Mouse (Mus musculus) stomach, postnatal 0 days (tissue): ENCODE data around the gene Ptpn1. TPM values are rescaled to one million over a fixed set of nuclear protein-coding genes. Genes with fewer than 3 reads are reported as not detected.

Experiments used
- ATAC-seq: fragments of 200-750 bp; cut with Nextera tagmentation; 2 replicates; pipeline ENCODE4 v1.8.0; 2017; ENCODE audit not compliant: low FRiP score, low TSS enrichment
- DNase-seq: peaks from one replicate; pipeline ENCODE4 v3.0.0-alpha.2; 2016; ENCODE audit warnings: low spot score
- H3K27ac ChIP-seq: fragments of 300-500 bp; sonication (generic); replicated peaks from 2 replicates; pipeline ENCODE4 v1.5.1; 2014; ENCODE audit warnings: mild to moderate bottlenecking, control low read depth
- H3K27me3 ChIP-seq: fragments of 300-500 bp; sonication (generic); 2 replicates; pipeline ENCODE4 v1.6.1; 2014; ENCODE audit warnings: low read length; ENCODE audit not compliant: control insufficient read depth, insufficient read depth
- H3K36me3 ChIP-seq: fragments of 300-500 bp; sonication (generic); 2 replicates; pipeline ENCODE4 v1.6.1; 2014; ENCODE audit warnings: low read length, mixed read lengths; ENCODE audit not compliant: control insufficient read depth, insufficient read depth
- H3K4me1 ChIP-seq: fragments of 300-500 bp; sonication (generic); replicated peaks from 2 replicates; pipeline ENCODE4 v1.6.1; 2014; ENCODE audit warnings: antibody characterized with exemption; ENCODE audit not compliant: control insufficient read depth, insufficient read depth
- H3K4me2 ChIP-seq: fragments of 300-500 bp; sonication (generic); replicated peaks from 2 replicates; pipeline ENCODE4 v1.6.1; 2014; ENCODE audit warnings: low read depth, mild to moderate bottlenecking, control low read depth, moderate library complexity
- H3K4me3 ChIP-seq: fragments of 300-500 bp; sonication (generic); 2 replicates; pipeline ENCODE4 v1.5.1; 2014; ENCODE audit warnings: low read depth, low read length, control low read depth
- H3K9ac ChIP-seq: fragments of 300-500 bp; sonication (generic); 2 replicates; pipeline ENCODE4 v1.6.1; 2014; ENCODE audit warnings: mild to moderate bottlenecking, low read length, control low read depth, mixed read lengths
- H3K9me3 ChIP-seq: fragments of 300-500 bp; sonication (generic); 2 replicates; pipeline ENCODE4 v1.6.1; 2016; ENCODE audit warnings: low read length; ENCODE audit not compliant: control insufficient read depth
- CTCF ChIP-seq: IDR thresholded peaks from 2 replicates; pipeline ENCODE4 v1.5.1; 2016; ENCODE audit warnings: antibody characterized with exemption, low read depth, mild to moderate bottlenecking, moderate library complexity
- EP300 ChIP-seq: optimal IDR thresholded peaks from 2 replicates; pipeline ENCODE3; 2016; ENCODE audit warnings: antibody characterized with exemption
- WGBS: fragments of 180-500 bp; shearing (Covaris S2); extraction: QIAGEN DNeasy Blood & Tissue Kit; methylation state at CpG from one replicate; pipeline ENCODE4 v1.1.7; 2014; 5-methylcytosine and 5-hydroxymethylcytosine counted together
- polyA plus RNA-seq: library from polyadenylated mRNA; unstranded; fragments of >200 nt; fragmentation: Nextera tagmentation; extraction: Ambion mirVana; gene quantifications from 2 replicates; pipeline ENCODE4 v1.2.1, GENCODE M21; 2015

Ptpn1 gene
- polyA plus RNA-seq, 1 experiment from 2014 or later = 51.1 TPM

GRCm38 (mm10) chr2:167939632-167940399, 8.0 kb downstream of the Ptpn1 start:
- Histone ChIP-seq H3K4me1 (peaks cover 23% of the 10 kb centered on the region), H3K27me3 (no peaks in the 10 kb centered on the region), H3K9ac (no peak overlapping the region), H3K4me3 (no peak overlapping the region), H3K9me3 (no peaks in the 10 kb centered on the region), H3K27ac (no peak overlapping the region), H3K4me2 (no peak overlapping the region), H3K36me3 (no peaks in the 10 kb centered on the region)
- DNase-seq (no peak), ATAC-seq (no peak)
- TF ChIP-seq CTCF (no peak), EP300 (no peak)
- WGBS = 64% methylated on average over 11 of the region's 11 CpGs

GRCm38 (mm10) chr2:167940636-167941035, 8.8 kb downstream of the Ptpn1 start:
- Histone ChIP-seq H3K9me3 (no peaks in the 10 kb centered on the region), H3K4me2 (no peak overlapping the region), H3K36me3 (no peaks in the 10 kb centered on the region), H3K27ac (no peak overlapping the region), H3K9ac (no peak overlapping the region), H3K27me3 (no peaks in the 10 kb centered on the region), H3K4me3 (no peak overlapping the region), H3K4me1 (peaks cover 23% of the 10 kb centered on the region)
- 90% methylated on average over 11 of the region's 11 CpGs for WGBS
- no peak for TF ChIP-seq CTCF
- TF ChIP-seq EP300 = no peak
- no peak for DNase-seq
- no peak for ATAC-seq

- TF ChIP-seq EP300 (no peak), CTCF (peak; percentile 43)
- DNase-seq (no peak), ATAC-seq (0 out of 2 replicates have a peak, but pooled peaks have one; percentile 14)
- H3K4me3 ChIP-seq = no peak overlapping the region
- no peak overlapping the region for H3K4me2 ChIP-seq
- peaks cover 23% of the 10 kb centered on the region for H3K4me1 ChIP-seq
- H3K27ac ChIP-seq = no peak overlapping the region
- no peaks in the 10 kb centered on the region for H3K27me3 ChIP-seq
- H3K9me3 ChIP-seq = no peaks in the 10 kb centered on the region
- no peaks in the 10 kb centered on the region for H3K36me3 ChIP-seq
- no peak overlapping the region for H3K9ac ChIP-seq
- WGBS = 83% methylated on average over 4 of the region's 4 CpGs
Observed at GRCm38 (mm10) chr2:167941320-167941719, 9.5 kb downstream of the Ptpn1 start.

- ATAC-seq (0 out of 2 replicates have a peak, but pooled peaks have one; percentile 27), DNase-seq (peak; percentile 47)
- no peak overlapping the region for H3K9ac ChIP-seq
- peak overlapping the region; percentile 78 for H3K27ac ChIP-seq
- no peaks in the 10 kb centered on the region for H3K9me3 ChIP-seq
- H3K27me3 ChIP-seq = no peaks in the 10 kb centered on the region
- no peak for TF ChIP-seq CTCF
- TF ChIP-seq EP300 = no peak
- H3K4me2 ChIP-seq = peak overlapping the region; percentile 20; the same call in 1 of the 2 replicates
- peaks cover 23% of the 10 kb centered on the region for H3K4me1 ChIP-seq
- no peak overlapping the region for H3K4me3 ChIP-seq
- no peaks in the 10 kb centered on the region for H3K36me3 ChIP-seq
- WGBS = 44% methylated on average over 6 of the region's 6 CpGs
Observed at GRCm38 (mm10) chr2:167941745-167942176, 9.9 kb downstream of the Ptpn1 start.

GRCm38 (mm10) chr2:167942199-167942925, 10.5 kb downstream of the Ptpn1 start:
- TF ChIP-seq EP300 (no peak), CTCF (no peak)
- peak overlapping the region; percentile 20 for H3K4me2 ChIP-seq
- H3K4me1 ChIP-seq = peaks cover 23% of the 10 kb centered on the region
- no peaks in the 10 kb centered on the region for H3K27me3 ChIP-seq
- no peak overlapping the region for H3K9ac ChIP-seq
- H3K27ac ChIP-seq = peak overlapping the region; percentile 78
- H3K9me3 ChIP-seq = no peaks in the 10 kb centered on the region
- H3K36me3 ChIP-seq = no peaks in the 10 kb centered on the region
- DNase-seq (peak; percentile 62), ATAC-seq (peak; percentile 46; the same call in 1 of the 2 replicates)
- 19% methylated on average over 8 of the region's 8 CpGs for WGBS
- no peak overlapping the region for H3K4me3 ChIP-seq
